Mouse (Mus musculus) layer of hippocampus, postnatal 25 days (tissue): Measurements from ENCODE around the gene H2-M1. TPM values are rescaled to one million over a fixed set of nuclear protein-coding genes. Genes with fewer than 3 reads are reported as not detected.

Experiments
- DNase-seq, 2 experiments: peaks; one replicate each; pipeline ENCODE4 v3.0.0; 2022; ENCODE audit warnings: mixed read lengths in 2 of 2, low spot score in 1 of 2; ENCODE audit errors: extremely low spot score in 1 of 2
- total RNA-seq, 2 experiments: library from RNA; stranded (reverse); gene quantifications; 2 replicates each; pipeline ENCODE4 v1.2.3; 2021

Gene H2-M1
- total RNA-seq = not detected

DNA sequence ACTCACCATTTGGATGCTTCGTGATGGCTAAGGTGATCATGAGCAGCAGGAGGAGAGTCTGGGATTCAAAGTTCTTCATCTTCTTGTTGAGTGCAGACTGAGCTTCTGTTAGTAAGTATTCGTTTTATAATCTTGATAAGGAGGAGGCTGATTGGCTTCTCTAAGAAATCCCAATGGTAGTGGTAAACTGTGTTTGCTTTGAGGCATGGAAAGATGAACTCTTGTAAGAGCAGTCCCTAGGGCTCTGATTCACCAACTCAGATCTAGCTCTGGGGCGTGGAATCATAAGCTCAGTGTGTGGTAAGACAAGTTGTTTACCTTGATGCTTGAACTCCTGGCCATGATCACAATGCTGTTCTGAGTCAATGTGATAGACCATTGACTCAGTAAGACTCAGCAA is at the start of gene H2-M1:
Gene H2-M1 (minus strand): TSS at position 101 of the 400 bp plus-strand sequence.
- no peak for DNase-seq

DNA sequence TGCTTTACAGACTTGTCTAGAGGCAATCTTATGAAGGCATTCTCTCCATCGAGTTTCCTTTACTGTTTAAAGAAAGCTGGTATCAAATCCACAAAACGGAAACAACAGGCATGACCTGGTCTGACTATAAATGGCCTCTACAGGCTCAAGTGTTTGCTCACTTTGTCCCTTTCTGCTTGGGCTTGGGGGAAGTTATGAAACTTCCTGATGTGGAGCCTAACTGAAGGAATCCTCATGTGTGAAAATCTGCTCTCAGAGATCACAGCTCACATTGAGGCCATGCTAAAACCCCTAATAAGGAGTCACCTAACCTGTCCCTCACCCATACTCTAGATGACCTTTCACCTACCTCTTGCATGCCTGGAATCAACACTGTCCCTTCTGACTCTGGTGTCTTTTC is 25.7 kb upstream of the H2-M1 start:
- no peak for DNase-seq

- no peak for DNase-seq
Measured at GRCm38 (mm10) chr17:36642566-36642965, 29.5 kb downstream of the H2-M1 start, which contains the start of gene H2-M9. H2-M9 (minus strand) TSS chr17:36642666.

Other genes starting within 250 kb of the H2-M1 start
- gene H2-M10.4, start 209.9 kb downstream of the H2-M1 start, total RNA-seq = not detected
- not detected for gene H2-M11, start 125.1 kb downstream of the H2-M1 start, total RNA-seq
- gene H2-M9, start 29.6 kb downstream of the H2-M1 start, total RNA-seq = not detected
- not detected for gene H2-M10.5, start 100.7 kb upstream of the H2-M1 start, total RNA-seq
- not detected for gene H2-M10.6, start 140.0 kb upstream of the H2-M1 start, total RNA-seq
- 10 to 100 TPM; 21.0 to 21.5 TPM for gene Trim26, start 164.9 kb upstream of the H2-M1 start, total RNA-seq
- gene Trim15, start 195.0 kb upstream of the H2-M1 start, total RNA-seq = not detected
- gene Trim10, start 197.4 kb upstream of the H2-M1 start, total RNA-seq = under 1 TPM in 1 of 2 experiments, not detected in 1; 0.12 TPM
- gene Trim40, start 217.9 kb upstream of the H2-M1 start, total RNA-seq = not detected
- gene Trim31, start 225.9 kb upstream of the H2-M1 start, total RNA-seq = under 1 TPM in 1 of 2 experiments, not detected in 1; 0.15 TPM